Mouse (Mus musculus) embryo, embryonic 10 days (tissue): Measurements from ENCODE around the gene Gemin4.
"Not testable (repeated sequence)": the region's sequence is repeated elsewhere in the genome, so short reads cannot be mapped to it uniquely, and the experiment has no call there.

Experiments
- DNase-seq: peaks from one replicate; pipeline ENCODE4 v3.0.0-alpha.2; 2015; ENCODE audit warnings: low spot score

Gene Gemin4

DNA sequence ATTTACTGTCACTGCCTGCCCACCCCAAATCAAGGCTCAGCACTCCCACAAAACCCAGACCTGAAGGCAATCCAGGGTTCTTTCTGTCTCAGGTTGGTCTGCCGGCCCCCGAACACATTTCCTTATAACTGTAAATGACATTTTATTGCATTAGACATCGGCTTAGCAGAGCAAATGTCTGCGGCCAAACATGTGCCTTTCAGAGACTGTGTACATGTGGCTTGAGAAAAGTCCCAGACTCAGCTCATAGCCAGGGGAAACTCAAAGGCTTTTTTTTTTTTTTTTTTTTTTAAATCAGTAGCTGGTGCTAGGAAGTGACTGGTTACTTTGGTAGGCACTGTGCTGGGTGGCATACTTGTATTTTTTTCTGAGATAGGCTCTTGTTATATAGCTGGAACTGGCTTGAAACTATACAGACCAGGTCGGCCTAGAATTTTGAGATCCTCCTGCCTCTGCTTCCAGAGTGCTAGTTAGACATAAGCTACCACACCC is 1.4 kb downstream of the Gemin4 start:
- no peak for DNase-seq

- no peak for DNase-seq
These were observed 2.5 kb downstream of the Gemin4 start for GRCm38 (mm10) chr11:76215011-76215410.

GRCm38 (mm10) chr11:76213841-76214240 is 3.6 kb downstream of the Gemin4 start:
- peak; percentile 65 for DNase-seq

GRCm38 (mm10) chr11:76211595-76211994 is 5.9 kb downstream of the Gemin4 start:
- not testable (repeated sequence) for DNase-seq

GRCm38 (mm10) chr11:76210228-76210985 is 7.1 kb downstream of the Gemin4 start:
- DNase-seq = no peak

- no peak for DNase-seq
These were observed 10.7 kb downstream of the Gemin4 start for GRCm38 (mm10) chr11:76206793-76207192.

DNA sequence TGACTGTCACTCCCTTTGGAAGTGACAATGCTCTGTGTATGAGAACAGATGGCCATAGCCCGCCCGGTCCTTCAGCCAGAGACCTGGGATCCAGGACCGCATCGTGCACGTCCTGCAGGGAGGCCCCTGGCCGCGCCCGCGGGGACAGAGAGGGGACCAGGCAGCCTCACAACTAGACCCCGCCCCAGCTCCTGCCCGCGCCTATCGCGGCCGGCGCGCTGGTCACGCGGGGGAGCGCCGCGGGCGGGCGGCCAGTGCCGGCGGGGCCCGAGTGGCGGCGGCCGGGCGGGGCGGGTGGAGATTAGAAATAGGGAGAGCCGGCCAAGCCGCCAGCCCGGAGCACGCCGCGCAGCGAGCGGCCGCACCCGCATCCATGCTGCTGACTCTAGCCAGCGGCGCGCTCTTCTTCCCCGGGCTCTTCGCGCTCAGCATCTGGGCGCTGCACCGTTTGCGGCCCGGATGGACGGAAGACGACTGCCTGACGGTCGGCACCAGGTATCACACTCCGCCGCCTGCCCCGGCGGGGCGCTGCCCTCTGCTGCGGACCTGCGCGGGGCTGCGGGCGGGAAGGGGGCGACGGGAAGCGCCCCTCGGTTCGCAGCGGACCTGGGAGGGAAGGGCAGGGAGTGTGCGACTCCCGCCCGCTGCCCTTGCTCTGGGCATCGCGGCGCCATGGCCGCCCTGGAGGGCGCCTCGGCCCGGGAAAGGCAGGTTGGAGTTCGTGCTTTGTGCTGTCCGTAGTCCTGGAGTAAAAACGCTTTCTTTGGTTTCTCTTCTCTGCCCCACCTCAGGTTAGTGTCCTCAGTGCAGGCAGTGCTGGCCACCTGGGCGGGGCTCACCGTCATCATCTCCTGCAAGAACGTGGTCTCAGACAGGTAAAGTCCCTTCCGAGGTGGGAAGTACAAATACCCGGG is 15.4 kb downstream of the Gemin4 start:
- DNase-seq = peak; percentile 83

- no peak for DNase-seq
These were observed 20.4 kb downstream of the Gemin4 start for GRCm38 (mm10) chr11:76196977-76197469.

- DNase-seq = no peak
These were observed 21.0 kb downstream of the Gemin4 start for GRCm38 (mm10) chr11:76196275-76196976.

DNA sequence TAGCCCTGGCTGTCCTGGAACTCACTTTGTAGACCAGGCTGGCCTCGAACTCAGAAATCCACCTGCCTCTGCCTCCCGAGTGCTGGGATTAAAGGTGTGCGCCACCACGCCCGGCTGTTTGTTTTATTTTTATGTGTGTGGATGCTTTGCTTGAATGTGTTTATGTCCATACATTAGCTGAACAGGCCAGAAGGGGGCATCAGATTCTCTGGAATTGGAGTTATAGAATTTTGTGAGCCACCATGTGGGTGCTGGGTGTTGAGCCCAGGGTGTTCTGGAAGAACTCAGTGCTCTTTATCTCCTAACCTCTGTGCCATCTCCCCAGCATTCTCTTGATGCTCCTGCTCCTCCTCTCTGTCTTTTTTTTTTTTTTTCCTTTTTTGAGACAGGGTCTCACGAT is 30.6 kb downstream of the Gemin4 start:
- no peak for DNase-seq

- no peak for DNase-seq
These were observed 33.7 kb downstream of the Gemin4 start for GRCm38 (mm10) chr11:76183745-76184144.

GRCm38 (mm10) chr11:76180146-76180540 is 37.3 kb downstream of the Gemin4 start:
- DNase-seq = no peak

DNA sequence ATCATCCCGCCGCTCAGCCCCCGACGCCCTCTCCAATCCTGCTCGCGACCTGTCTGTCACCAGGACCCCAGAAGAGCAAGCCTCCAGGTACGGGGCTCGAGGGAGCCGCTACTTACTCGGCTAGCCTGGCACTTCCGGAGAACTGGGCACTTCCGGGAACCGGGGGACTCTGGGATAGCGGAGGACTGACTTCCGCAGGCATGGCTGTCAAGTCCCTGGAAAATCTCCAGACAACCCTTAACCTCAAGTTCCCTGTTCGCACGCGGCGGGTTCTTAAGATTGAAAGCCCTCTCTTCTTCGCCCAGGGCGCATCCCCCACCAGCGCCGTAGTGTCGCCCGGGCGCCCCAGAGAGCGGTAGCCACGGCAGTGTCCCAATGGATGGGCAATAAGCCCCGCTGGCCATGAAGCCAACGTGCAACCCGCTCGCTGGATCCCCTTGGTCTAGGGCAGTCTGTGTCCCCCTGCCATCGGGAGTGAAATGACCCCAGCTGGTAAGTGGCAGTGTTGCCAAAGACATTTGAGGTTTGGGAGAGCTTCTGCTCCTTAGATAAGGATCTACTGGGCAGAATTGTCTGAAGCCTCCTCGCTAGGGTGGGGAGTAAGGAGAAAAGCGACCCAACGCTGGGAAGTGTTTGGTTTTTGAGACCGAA is 37.8 kb downstream of the Gemin4 start, which contains the start of the genes Vps53 and Fam57a:
Gene Vps53, minus strand, starts transcription at position 153 of the 651 bp plus-strand sequence.
Gene Fam57a, plus strand, starts transcription at position 177 of the 651 bp plus-strand sequence.
- peak; percentile 83 for DNase-seq

DNA sequence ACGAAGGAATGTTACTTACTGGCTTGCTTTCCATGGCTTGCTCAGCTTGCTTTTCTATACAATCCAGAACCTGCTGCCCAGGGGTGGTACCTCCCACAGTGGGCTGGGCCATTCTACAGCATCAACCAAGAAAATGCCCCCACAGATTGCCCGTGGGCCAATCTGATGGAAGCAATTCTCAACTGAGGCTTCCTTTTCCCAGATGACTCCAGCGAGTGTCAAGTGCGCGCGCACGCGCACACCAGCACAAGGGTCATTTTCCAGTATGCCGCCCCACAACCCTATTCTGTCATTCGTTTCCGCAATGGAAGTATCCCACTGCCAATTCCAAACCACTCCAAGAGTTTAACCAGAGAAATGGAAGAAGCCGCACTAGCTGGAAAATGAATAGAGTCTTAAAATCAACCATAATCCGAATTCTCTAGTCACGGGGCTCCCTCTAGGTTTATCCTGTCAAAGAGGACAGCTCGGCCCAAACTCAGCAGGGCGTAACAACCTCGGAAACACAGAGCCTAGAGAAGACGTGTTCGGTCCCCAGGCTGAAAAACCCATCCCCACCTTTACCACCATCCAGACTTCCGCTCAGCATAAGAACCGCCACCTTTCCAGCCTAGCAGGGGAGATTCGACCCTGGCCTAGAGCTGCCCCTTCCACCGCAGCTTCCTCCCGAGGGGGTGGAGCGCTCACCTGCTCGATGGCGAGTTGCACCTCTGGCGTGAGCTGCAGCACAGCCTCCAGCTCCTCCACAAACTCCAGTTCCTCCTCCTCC is 38.6 kb downstream of the Gemin4 start:
- peak; percentile 52 for DNase-seq

GRCm38 (mm10) chr11:76170207-76170606 is 47.3 kb downstream of the Gemin4 start:
- no peak for DNase-seq

DNA sequence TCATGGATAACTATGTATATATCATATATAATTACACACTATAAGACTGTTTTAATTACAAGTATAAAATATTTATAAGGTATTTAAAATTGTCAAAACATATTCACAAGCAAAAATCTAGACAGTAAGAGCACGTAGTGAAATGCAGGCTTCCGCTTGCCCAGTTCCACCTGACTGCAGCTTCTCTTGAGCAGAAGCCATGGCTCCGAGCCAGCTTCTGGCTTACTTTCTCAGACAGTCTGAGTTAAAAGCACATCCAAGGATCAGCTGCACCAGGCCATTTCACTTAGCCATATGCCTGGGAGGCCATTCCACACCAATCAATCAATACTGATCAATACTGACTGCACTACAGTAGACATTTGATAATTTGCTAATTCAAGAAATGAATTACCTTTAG is 48.5 kb downstream of the Gemin4 start:
- DNase-seq = no peak

GRCm38 (mm10) chr11:76167079-76167765 is 50.2 kb downstream of the Gemin4 start:
- peak; percentile 73 for DNase-seq

- no peak for DNase-seq
These were observed 50.8 kb downstream of the Gemin4 start for GRCm38 (mm10) chr11:76166657-76167056.
